Mouse (Mus musculus): ENCODE measurements around the gene Tmem132e.

DNA sequence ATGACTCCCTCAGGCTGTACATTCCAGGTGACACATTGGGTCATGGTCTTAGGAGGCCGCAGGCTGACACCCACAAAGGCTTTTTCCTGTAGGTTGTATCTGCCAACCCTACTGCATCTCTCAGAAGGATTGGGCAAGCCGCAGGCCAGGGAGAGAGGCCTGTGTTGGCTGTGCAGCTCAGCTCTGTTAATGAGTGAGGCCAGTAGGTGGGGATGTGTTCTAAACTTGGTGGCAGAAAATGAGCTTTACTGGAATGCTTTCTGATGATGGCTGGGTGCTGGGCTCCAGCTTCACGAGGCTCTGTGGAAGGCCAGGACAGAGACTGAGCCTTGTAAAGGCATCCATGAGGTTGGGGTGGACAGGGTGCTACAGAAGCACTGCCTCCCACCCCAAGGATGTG is 3.6 kb downstream of the Tmem132e start:
- TF ChIP-seq POLR2A (IDR thresholded peaks at IDR 0.05; ENCODE audit: borderline replicate concordance, low read depth, low read length) = no peak
- no peak for TF ChIP-seq CTCF (IDR thresholded peaks at IDR 0.05; ENCODE audit: low read depth, low read length)

Measured in bone marrow macrophage, adult 2 months (primary cell).